Mouse (Mus musculus) heart, adult 11 months (tissue): ENCODE measurements around the gene Ptpn4.

ENCODE experiments used
- DNase-seq: peaks from one replicate; pipeline ENCODE4 v3.0.0; 2022

The Ptpn4 gene

GRCm38 (mm10) chr1:119640006-119640405 is 197.4 kb downstream of the Ptpn4 start:
- DNase-seq = no peak

DNA sequence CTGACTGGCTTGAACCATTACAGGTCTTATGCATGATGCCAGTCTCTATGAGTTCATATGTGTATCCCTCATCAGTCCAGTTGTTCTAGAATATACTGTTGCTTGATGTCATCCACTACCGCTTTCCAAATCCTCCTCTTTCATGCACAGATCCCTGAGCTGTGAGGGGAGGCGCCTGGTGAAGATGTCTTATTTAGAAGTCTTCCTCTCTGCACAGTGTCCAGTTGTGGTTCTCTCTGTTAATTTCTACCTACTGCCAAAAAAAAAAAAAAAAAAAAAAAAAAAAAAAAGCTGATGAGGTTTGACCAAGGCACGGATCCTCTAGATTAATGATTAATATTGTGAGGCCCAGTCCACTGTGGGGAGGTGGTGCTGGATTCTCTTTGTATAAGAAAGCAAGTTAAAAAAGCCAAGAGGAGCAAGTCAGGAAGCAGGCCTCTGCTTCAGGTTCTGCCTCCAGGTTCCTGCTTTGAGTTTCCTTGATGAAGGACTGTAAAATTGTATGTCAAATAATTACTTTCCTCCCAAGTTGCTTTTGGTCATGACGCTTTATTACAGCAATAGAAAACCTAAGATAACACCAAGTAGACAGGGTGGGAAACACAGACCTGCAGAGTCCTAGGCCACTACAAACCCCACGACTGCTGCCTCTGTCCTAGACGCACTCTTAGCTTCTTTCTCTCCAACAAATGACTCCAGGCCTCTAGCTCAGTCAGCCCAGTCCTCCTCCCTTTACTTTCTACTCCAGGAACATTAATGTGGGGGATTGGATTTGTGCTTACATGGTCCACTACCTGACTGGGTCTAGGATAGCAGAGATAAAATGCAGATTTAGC is 200.0 kb downstream of the Ptpn4 start:
- no peak for DNase-seq

DNA sequence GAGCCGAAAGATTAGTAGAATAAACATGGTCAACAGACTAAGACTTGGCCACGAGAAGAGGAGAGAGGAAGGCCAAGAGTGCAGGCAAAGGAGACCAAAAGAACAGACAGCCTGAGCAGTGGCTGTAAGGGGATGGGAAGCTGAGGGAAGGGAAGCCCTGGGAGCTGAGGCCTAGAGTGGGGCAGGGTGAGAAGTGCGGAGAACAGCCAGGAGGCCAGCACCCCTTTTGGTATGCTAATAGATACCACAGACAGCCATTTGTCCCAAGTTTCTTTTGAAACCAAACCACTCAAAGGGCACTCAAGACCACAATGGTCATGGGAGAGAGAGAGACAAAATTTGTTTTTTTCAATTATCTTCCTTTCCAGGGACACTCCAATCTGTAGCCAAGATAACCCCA is 202.7 kb downstream of the Ptpn4 start:
- DNase-seq = no peak

DNA sequence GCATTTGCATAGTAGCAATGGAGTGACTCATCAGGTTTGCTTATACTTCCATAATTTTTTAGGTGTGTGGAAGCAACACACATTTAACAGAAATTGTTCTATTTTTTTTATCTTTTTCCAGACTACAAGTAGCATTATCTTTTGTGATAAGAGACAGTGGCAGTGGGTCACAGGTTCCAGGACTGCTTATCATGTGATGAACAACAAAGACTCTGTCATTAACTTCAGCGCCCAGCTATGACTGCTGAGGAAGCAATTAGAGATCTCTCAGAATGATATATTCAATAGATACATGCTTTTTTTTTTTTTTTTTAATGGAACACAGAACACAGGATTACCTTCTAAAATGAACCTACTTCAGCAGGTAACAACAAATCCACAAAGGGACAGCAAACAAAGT is 207.0 kb downstream of the Ptpn4 start:
- DNase-seq = no peak

DNA sequence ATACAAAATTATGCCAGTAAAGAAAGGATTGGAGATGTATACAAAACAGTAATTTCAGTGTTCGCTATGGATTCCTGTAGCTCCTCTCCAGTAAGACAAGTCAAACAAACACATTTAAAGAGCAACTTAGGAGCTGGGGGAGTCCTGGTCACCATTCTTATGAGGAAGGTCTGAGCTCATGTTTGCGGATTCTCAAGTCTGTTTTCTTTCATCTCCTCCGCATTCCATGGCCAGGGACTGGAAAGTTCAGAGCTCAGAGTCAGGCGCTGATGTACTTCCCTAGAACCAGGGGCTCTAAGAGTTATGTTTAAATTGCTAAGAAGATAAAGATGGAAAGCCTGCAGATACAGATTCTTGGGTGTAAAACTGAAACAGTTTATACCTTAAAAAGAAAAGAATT is 210.6 kb downstream of the Ptpn4 start:
- no peak for DNase-seq

GRCm38 (mm10) chr1:119624444-119624843 is 213.0 kb downstream of the Ptpn4 start:
- peak; percentile 69 for DNase-seq

DNA sequence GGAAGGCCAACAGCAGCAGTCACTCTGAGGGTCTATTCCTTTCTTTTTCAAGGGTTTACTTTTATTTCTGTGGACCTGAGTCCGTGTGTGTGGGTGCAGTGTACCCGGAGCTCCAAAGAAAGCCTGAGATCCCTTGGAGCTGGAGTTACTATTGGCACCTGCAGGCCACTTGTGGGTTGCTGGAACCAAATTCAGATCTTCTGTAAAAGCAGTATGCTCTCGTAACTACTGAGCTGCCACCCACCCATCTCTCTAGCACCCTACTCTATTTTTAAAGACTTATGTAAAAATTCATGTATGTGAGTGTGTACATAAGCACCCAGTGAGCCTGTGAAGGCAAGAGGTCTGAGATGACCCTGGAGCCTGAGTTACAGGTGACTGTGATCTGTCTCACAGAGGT is 232.0 kb downstream of the Ptpn4 start:
- DNase-seq = peak; percentile 33
